Mouse (Mus musculus): ENCODE data around the gene E030018B13Rik. TPM values are rescaled to one million over a fixed set of nuclear protein-coding genes. Genes with fewer than 3 reads are reported as not detected.

E030018B13Rik gene
- total and polyA plus RNA-seq, 3 experiments = not detected

DNA sequence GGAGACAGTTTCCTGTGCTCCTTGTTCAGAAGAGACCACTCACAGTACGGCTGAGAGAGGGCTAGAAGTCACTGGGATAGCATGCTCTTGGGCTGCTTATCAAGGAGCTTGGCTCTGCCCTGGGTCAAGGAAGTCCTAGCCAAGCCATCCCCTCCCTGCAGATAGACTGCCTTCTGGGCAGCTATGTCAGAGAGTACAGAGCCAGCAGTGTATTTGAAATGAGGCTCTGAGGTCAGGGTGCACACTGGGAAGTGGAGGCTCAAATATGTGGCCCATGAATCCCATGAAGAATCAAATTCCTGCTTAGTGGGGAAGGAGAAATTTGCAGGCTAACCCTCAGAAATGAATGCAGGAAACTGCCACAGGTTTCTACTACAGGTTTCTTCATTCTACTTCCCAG lies 17.9 kb downstream of the E030018B13Rik start:
- DNase-seq = peak; percentile 65 to 67

DNA sequence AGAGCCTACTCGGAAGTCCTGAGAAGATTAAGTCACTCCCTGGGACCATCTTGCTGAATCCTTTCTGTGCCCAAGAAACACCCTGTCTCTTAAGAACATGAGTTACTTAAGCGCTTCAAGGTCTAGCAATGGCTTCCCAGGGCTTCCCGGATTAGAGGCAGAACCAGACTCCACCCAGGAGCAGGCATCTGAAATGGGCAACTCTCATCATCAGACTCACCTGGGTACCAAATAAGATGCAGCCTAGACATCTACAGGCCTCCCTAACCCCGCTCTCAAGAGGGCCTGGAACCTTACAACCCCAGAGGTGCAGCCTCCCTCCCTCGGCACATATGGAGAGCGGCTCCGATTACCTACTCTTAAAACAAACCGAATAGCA lies 19.1 kb downstream of the E030018B13Rik start:
- intact Hi-C loops (cut with DNase I) = loop anchor here (1.0 to 10.0 kb wide), 6 partner anchors 23 to 352 kb away; partner anchors contain the start of genes Mtmr10 and Trpm1
- DNase-seq = no peak
- H3K9ac ChIP-seq (ENCODE audit: low read depth, low read length) = peak overlapping the region; percentile 79
- TF ChIP-seq CTCF (IDR thresholded peaks at IDR 0.05) = no peak
- TF ChIP-seq EP300 (IDR thresholded peaks at IDR 0.05; ENCODE audit: insufficient read depth, low read depth, low read length) = no peak
- TF ChIP-seq POLR2A (IDR thresholded peaks at IDR 0.05; ENCODE audit: insufficient read depth, low read depth, low read length) = no peak
- peaks cover 22% of the 10 kb centered on the region for H3K4me1 ChIP-seq (ENCODE audit: control insufficient read depth, insufficient read depth, low read length)
- H3K36me3 ChIP-seq (ENCODE audit: control insufficient read depth, insufficient read depth, low read length) = peaks cover 10% of the 10 kb centered on the region
- 20% methylated on average over 8 of the region's 8 CpGs for WGBS
- H3K4me3 ChIP-seq = peak overlapping the region; percentile 82
- peaks cover 5% of the 10 kb centered on the region for H3K79me2 ChIP-seq (replicated peaks; ENCODE audit: control insufficient read depth, insufficient read depth, low read length)
- H3K27ac ChIP-seq = peak overlapping the region; percentile 96
- H3K27me3 ChIP-seq (ENCODE audit: control insufficient read depth, insufficient read depth, low read length) = no peaks in the 10 kb centered on the region

More for the DNA sequence above, 17.9 kb downstream of the E030018B13Rik start:
- Histone ChIP-seq H3K36me3 (ENCODE audit: control insufficient read depth, insufficient read depth, low read length) (peaks cover 15% of the 10 kb centered on the region), H3K79me2 (replicated peaks; ENCODE audit: control insufficient read depth, insufficient read depth, low read length) (peaks cover 5% of the 10 kb centered on the region), H3K27ac (peak overlapping the region; percentile 96), H3K4me1 (ENCODE audit: control insufficient read depth, insufficient read depth, low read length) (peaks cover 23% of the 10 kb centered on the region), H3K4me3 (peak overlapping the region; percentile 82), H3K9ac (ENCODE audit: low read depth, low read length) (peak overlapping the region; percentile 79), H3K27me3 (ENCODE audit: control insufficient read depth, insufficient read depth, low read length) (no peaks in the 10 kb centered on the region)
- 7% methylated on average over 1 of the region's 1 CpGs for WGBS
- no peak for TF ChIP-seq CTCF (IDR thresholded peaks at IDR 0.05)
- peak; percentile 33; the same call in 1 of the 2 replicates for TF ChIP-seq POLR2A (IDR thresholded peaks at IDR 0.05; ENCODE audit: insufficient read depth, low read depth, low read length)
- 0 out of 2 replicates have a peak, but pooled peaks have one; percentile 20 for TF ChIP-seq EP300 (IDR thresholded peaks at IDR 0.05; ENCODE audit: insufficient read depth, low read depth, low read length)
- intact Hi-C loops (cut with DNase I) = loop anchor here (2.0 to 10.0 kb wide), 2 partner anchors 38 to 220 kb away; partner anchors contain the start of gene Trpm1

DNA sequence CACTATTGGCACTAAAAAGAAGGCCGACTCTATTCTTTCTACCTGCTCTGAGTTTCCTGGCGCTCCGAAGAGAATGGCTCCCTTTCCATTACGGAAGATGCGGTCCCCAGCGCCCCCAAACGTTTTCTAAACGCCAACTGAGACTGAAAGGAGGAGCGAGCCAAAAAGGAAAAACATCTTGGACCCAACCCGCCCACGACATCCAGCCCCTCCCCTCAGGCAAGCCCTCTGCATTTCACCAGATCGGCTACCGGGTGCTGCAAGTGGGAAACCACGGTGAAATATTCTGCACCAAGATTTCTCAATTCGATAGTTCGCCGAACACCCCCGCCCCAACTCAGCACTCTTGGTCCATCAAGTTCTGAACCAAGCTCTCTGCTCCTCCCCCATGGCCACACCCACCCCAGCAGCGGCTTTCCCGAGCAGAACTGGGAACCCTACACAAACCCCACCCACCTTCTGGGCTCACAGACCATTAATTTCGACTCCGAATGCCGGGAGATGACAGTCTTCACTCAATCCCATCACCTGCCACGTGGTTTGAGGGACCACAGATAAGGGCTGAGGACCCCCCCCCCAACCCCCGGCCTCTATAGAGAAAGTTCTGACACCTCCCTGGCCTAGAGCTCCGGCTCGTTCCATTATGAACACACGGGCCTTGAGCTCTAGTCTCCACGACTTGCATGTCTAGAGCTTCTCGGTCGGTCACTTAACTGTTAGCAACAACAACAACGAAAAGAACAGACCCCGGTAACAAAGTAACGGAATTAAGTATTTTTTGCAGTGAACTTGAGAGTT lies 19.7 kb downstream of the E030018B13Rik start:
- H3K27me3 ChIP-seq (ENCODE audit: control insufficient read depth, insufficient read depth, low read length) = no peaks in the 10 kb centered on the region
- under 1% methylated on average over 34 of the region's 34 CpGs for WGBS
- H3K79me2 ChIP-seq (replicated peaks; ENCODE audit: control insufficient read depth, insufficient read depth, low read length) = peaks cover 5% of the 10 kb centered on the region
- H3K36me3 ChIP-seq (ENCODE audit: control insufficient read depth, insufficient read depth, low read length) = peaks cover 10% of the 10 kb centered on the region
- H3K9ac ChIP-seq (ENCODE audit: low read depth, low read length) = peak overlapping the region; percentile 96
- intact Hi-C loops (cut with DNase I) = loop anchor here (2.0 to 10.0 kb wide), 4 partner anchors 24 to 351 kb away; partner anchors contain the start of genes Mtmr10 and Trpm1
- peak; percentile 91 to 93 for DNase-seq
- TF ChIP-seq POLR2A (IDR thresholded peaks at IDR 0.05; ENCODE audit: insufficient read depth, low read depth, low read length) (peak; percentile 79), EP300 (IDR thresholded peaks at IDR 0.05; ENCODE audit: insufficient read depth, low read depth, low read length) (peak; percentile 88), CTCF (IDR thresholded peaks at IDR 0.05) (peak; percentile 76)
- peaks cover 22% of the 10 kb centered on the region for H3K4me1 ChIP-seq (ENCODE audit: control insufficient read depth, insufficient read depth, low read length)
- H3K4me3 ChIP-seq = peak overlapping the region; percentile 82
- peak overlapping the region; percentile 96 for H3K27ac ChIP-seq

DNA sequence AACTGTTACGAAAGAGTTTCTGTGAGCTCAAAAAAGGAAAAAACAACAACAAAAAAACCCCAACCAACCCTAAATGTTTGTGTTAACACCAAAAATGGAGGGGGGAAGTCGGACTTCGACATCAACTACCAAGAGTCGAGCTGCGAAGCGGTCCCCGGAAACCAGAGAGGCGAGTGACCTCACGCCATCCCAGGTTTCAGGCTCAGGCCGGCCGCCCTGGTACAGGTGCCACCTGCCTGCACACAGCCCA lies 20.3 kb downstream of the E030018B13Rik start:
- Histone ChIP-seq H3K36me3 (ENCODE audit: control insufficient read depth, insufficient read depth, low read length) (peaks cover 6% of the 10 kb centered on the region), H3K27me3 (ENCODE audit: control insufficient read depth, insufficient read depth, low read length) (no peaks in the 10 kb centered on the region), H3K4me3 (peak overlapping the region; percentile 82), H3K79me2 (replicated peaks; ENCODE audit: control insufficient read depth, insufficient read depth, low read length) (peaks cover 3% of the 10 kb centered on the region; the same call in 1 of the 2 replicates), H3K4me1 (ENCODE audit: control insufficient read depth, insufficient read depth, low read length) (peaks cover 20% of the 10 kb centered on the region), H3K9ac (ENCODE audit: low read depth, low read length) (peak overlapping the region; percentile 96), H3K27ac (peak overlapping the region; percentile 96)
- DNase-seq = no peak
- intact Hi-C loops (cut with DNase I) = loop anchor here (2.0 to 10.0 kb wide), 4 partner anchors 24 to 350 kb away; partner anchors contain the start of genes Mtmr10 and Trpm1
- no peak for TF ChIP-seq POLR2A (IDR thresholded peaks at IDR 0.05; ENCODE audit: insufficient read depth, low read depth, low read length)
- TF ChIP-seq EP300 (IDR thresholded peaks at IDR 0.05; ENCODE audit: insufficient read depth, low read depth, low read length) = no peak
- no peak for TF ChIP-seq CTCF (IDR thresholded peaks at IDR 0.05)
- under 1% methylated on average over 11 of the region's 11 CpGs for WGBS

DNA sequence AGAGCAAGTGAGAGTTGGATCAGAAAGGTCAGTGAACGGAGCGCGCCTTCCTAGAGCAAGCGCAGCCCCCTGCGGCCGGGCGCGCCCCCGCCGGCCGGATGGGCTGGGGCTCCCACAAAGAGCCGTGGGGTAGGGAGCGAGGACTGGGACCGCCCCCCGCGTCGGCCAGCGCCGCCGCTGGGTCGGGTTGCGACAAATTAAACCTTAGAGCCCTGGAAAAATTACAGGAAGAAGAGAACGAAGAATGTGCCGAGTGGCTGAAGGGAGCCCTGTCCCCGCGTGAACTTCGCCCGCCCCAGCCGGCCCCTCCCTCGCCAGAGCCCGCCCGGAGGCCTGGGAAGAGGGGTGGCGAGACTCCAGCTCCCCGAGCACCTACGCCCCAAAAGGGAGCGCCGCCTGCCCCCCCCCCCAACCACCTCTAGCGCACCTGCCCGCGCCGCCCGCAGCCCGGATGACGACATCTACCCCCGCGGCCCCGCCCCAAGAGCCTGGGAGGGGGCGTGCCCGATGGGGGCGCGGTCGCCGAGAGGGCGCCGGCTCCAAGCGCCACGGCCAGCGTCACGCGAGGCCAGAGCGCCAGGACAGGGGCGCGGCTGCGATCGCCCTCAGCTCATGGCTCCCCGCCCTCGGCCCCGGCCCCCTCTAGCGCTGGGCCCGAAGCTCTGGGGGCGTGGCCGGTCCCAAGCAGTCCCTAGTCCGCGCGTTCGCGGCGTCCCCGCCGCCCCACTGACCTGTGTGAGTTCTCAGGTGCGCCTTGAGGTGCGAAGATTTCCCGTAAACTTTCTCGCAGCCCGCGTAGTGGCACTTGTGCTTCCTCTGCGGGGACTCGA lies 20.8 kb downstream of the E030018B13Rik start:
- H3K79me2 ChIP-seq (replicated peaks; ENCODE audit: control insufficient read depth, insufficient read depth, low read length) = peaks cover under 1% of the 10 kb centered on the region; the same call in 1 of the 2 replicates
- peaks cover 18% of the 10 kb centered on the region for H3K4me1 ChIP-seq (ENCODE audit: control insufficient read depth, insufficient read depth, low read length)
- peak; percentile 94 to 95 for DNase-seq
- TF ChIP-seq POLR2A (IDR thresholded peaks at IDR 0.05; ENCODE audit: insufficient read depth, low read depth, low read length) (peak; percentile 76), CTCF (IDR thresholded peaks at IDR 0.05) (peak; percentile 46), EP300 (IDR thresholded peaks at IDR 0.05; ENCODE audit: insufficient read depth, low read depth, low read length) (no peak)
- H3K4me3 ChIP-seq = peak overlapping the region; percentile 82
- H3K36me3 ChIP-seq (ENCODE audit: control insufficient read depth, insufficient read depth, low read length) = peaks cover 6% of the 10 kb centered on the region
- intact Hi-C loops (cut with DNase I) = loop anchor here (2.0 to 10.0 kb wide), 4 partner anchors 25 to 350 kb away; partner anchors contain the start of genes Mtmr10 and Trpm1
- peak overlapping the region; percentile 96 for H3K27ac ChIP-seq
- H3K27me3 ChIP-seq (ENCODE audit: control insufficient read depth, insufficient read depth, low read length) = no peaks in the 10 kb centered on the region
- H3K9ac ChIP-seq (ENCODE audit: low read depth, low read length) = peak overlapping the region; percentile 96
- under 1% methylated on average over 84 of the region's 88 CpGs for WGBS

All from heart, adult 2 months (tissue).